Comparison of ENCODE assay signal across 21 mouse cellular contexts in genomic region chr4:97817741-97818140, GRCm38 (mm10). TPM values are rescaled to one million over a fixed set of nuclear protein-coding genes. Genes with fewer than 3 reads are reported as not detected.
DNase-seq lines count a peak whose midpoint lies in the region; ATAC-seq and TF ChIP-seq lines count a peak whose summit lies in the region.
"Had no signal": no experiment of that assay in that cellular context is flagged by ENCODE, and none has a peak within 500 bp of the region (broad histone marks: within the 10 kb centered on the region; RNA-seq: fewer than 3 reads in every experiment).

No protein-coding gene starts in this region.

- TF ChIP-seq POLR2A in heart, adult 2 months (IDR thresholded peaks at IDR 0.05; ENCODE audit: insufficient read depth, low read depth, low read length), result no peak

- no peak overlapping the region for H3K4me3 ChIP-seq in heart, adult 2 months
- no peak overlapping the region for H3K4me3 ChIP-seq in heart, embryonic 16.5 days (ENCODE audit: low read length)
- H3K4me3 ChIP-seq: embryonic facial prominence, embryonic 12.5 days; forebrain, embryonic 13.5 days; heart, embryonic 10.5 days; hindbrain, embryonic 13.5 days; intestine, embryonic 15.5 days had no signal

- H3K4me1 ChIP-seq in heart, adult 2 months (ENCODE audit: control insufficient read depth, insufficient read depth, low read length), result peaks cover 29% of the 10 kb centered on the region
- peaks cover 50% of the 10 kb centered on the region for H3K4me1 ChIP-seq in heart, embryonic 16.5 days (ENCODE audit: control insufficient read depth, insufficient read depth, low read length)
- H3K4me1 ChIP-seq: intestine, embryonic 15.5 days had no signal

- intact Hi-C loops in heart, adult 2 months (cut with DNase I), result loop anchor here (5.0 kb wide), 1 partner anchor 40 kb away; the partner anchor contains the start of gene E130114P18Rik
- intact Hi-C loops in heart, postnatal 10 days (cut with DNase I), result no loop called here

- no peak for TF ChIP-seq CTCF in heart, adult 2 months (IDR thresholded peaks at IDR 0.05)
- no peak for TF ChIP-seq CTCF in Patski (IDR thresholded peaks at IDR 0.05)

- CTCF ChIA-PET in Patski (lab: Charles Lee), result no interaction called here

- peaks cover 4% of the 10 kb centered on the region; the same call in 1 of the 2 replicates for H3K79me2 ChIP-seq in heart, adult 2 months (replicated peaks; ENCODE audit: control insufficient read depth, insufficient read depth, low read length)

- no peak overlapping the region for H3K9ac ChIP-seq in heart, adult 2 months (ENCODE audit: low read depth, low read length)
- no peak overlapping the region; the same call in 1 of the 2 replicates for H3K9ac ChIP-seq in heart, embryonic 16.5 days (ENCODE audit: low read length)
- H3K9ac ChIP-seq: embryonic facial prominence, embryonic 12.5 days; forebrain, embryonic 13.5 days; hindbrain, embryonic 13.5 days; intestine, embryonic 15.5 days had no signal

- ATAC-seq in heart, embryonic 16.5 days (replicated peaks; ENCODE audit: extremely low read depth, insufficient read depth, low FRiP score), result no peak
- ATAC-seq in Patski, result peak; percentile 39
- ATAC-seq: forebrain, embryonic 13.5 days; hindbrain, postnatal 0 days; intestine, embryonic 15.5 days had no signal

- 39% methylated on average over 1 of the region's 1 CpGs for WGBS in heart, adult 2 months
- 67% methylated on average over 1 of the region's 1 CpGs for WGBS in heart, embryonic 16.5 days

- no peak for DNase-seq in heart, adult 2 months
- DNase-seq in heart, adult 9 months (ENCODE audit: low spot score in 2 of 2), result no peak
- no peak for DNase-seq in heart, postnatal 10 days
- DNase-seq in Muller cell, postnatal 12 days (ENCODE audit: inconsistent ontology term), result peak; percentile 95
- DNase-seq in Patski (ENCODE audit: low read depth, low spot score), result peak; percentile 19
- no peak for DNase-seq in thymus, adult 18-20 months
- DNase-seq: adrenal gland, postnatal 10 days; cerebellum, adult 11-12 months; cerebellum, adult 9-10 months; cerebellum, postnatal 25 days; gastrocnemius, postnatal 14 days; kidney, adult 18-20 months had no signal

- H3K9me3 ChIP-seq in heart, embryonic 16.5 days (replicated peaks; ENCODE audit: control insufficient read depth, low read length), result no peaks in the 10 kb centered on the region
- H3K9me3 ChIP-seq: embryonic facial prominence, embryonic 12.5 days; forebrain, embryonic 13.5 days; heart, embryonic 10.5 days; hindbrain, embryonic 13.5 days; intestine, embryonic 15.5 days had no signal

- in situ Hi-C loops in Patski (cut with MboI; ENCODE audit: low pct_unique_long_range_greater_than_20kb), result no loop called here

- peaks cover 58% of the 10 kb centered on the region for H3K36me3 ChIP-seq in heart, adult 2 months (ENCODE audit: control insufficient read depth, insufficient read depth, low read length)
- H3K36me3 ChIP-seq in heart, embryonic 16.5 days (ENCODE audit: control insufficient read depth, insufficient read depth), result no peaks in the 10 kb centered on the region
- H3K36me3 ChIP-seq: embryonic facial prominence, embryonic 12.5 days; heart, embryonic 10.5 days; hindbrain, embryonic 13.5 days; intestine, embryonic 15.5 days had no signal

- peak overlapping the region; percentile 59 for H3K27ac ChIP-seq in heart, adult 2 months
- H3K27ac ChIP-seq in heart, embryonic 16.5 days (ENCODE audit: low read length), result peak overlapping the region; percentile 85
- H3K27ac ChIP-seq: embryonic facial prominence, embryonic 12.5 days; heart, embryonic 10.5 days; hindbrain, embryonic 13.5 days; hindbrain, postnatal 0 days; intestine, embryonic 15.5 days had no signal

- POLR2A ChIA-PET in Patski (lab: Charles Lee), result interaction anchor here (0.7 kb wide), 1 partner anchor 10 kb away, joined by 3 read pairs; no protein-coding TSS in a partner anchor

- TF ChIP-seq EP300 in heart, adult 2 months (IDR thresholded peaks at IDR 0.05; ENCODE audit: insufficient read depth, low read depth, low read length), result no peak

- H3K4me2 ChIP-seq in heart, embryonic 16.5 days (ENCODE audit: low read depth, low read length), result no peak overlapping the region
- H3K4me2 ChIP-seq: embryonic facial prominence, embryonic 12.5 days; forebrain, embryonic 13.5 days; hindbrain, embryonic 13.5 days; intestine, embryonic 15.5 days had no signal

- no peaks in the 10 kb centered on the region for H3K27me3 ChIP-seq in heart, adult 2 months (ENCODE audit: control insufficient read depth, insufficient read depth, low read length)
- no peaks in the 10 kb centered on the region for H3K27me3 ChIP-seq in heart, embryonic 16.5 days (ENCODE audit: control insufficient read depth, insufficient read depth, low read length)
- no peaks in the 10 kb centered on the region for H3K27me3 ChIP-seq in Patski
- H3K27me3 ChIP-seq: embryonic facial prominence, embryonic 12.5 days; forebrain, embryonic 13.5 days; hindbrain, embryonic 13.5 days; intestine, embryonic 15.5 days had no signal

RNA-seq across cellular contexts. Expression of gene E130114P18Rik, which starts 39.9 kb away (rescaled TPM):
- not detected for total RNA-seq in heart, adult 2 months (2021)
- polyA plus RNA-seq in heart, adult 2 months (2012; rRNA removed), result 0.15 TPM in 1 of 2 replicates, not detected in the other
- 0.47 and 0.75 TPM in 2 replicates for polyA plus RNA-seq in heart, embryonic 16.5 days (2015; fragmentation: Nextera tagmentation; extraction: Ambion mirVana)
- under 1 TPM; 0.34 to 0.47 TPM for total RNA-seq in heart, postnatal 10 days (2021)
- 0.09 TPM for polyA plus RNA-seq in Patski (2021)
- total RNA-seq: ES-E14; hematopoietic stem cell, adult 5-6 weeks had no signal

RNA-seq across cellular contexts. Expression of gene Nfia, which starts 45.2 kb away (rescaled TPM):
- 100 to 1,000 TPM; 126 to 128 TPM for total RNA-seq in heart, adult 2 months (2021)
- polyA plus RNA-seq in heart, adult 2 months (2012; rRNA removed), result 70.3 and 75.6 TPM in 2 replicates
- 37.3 and 42.0 TPM in 2 replicates for polyA plus RNA-seq in heart, embryonic 16.5 days (2015; fragmentation: Nextera tagmentation; extraction: Ambion mirVana)
- total RNA-seq in heart, postnatal 10 days (2021), result 100 to 1,000 TPM; 196 to 199 TPM
- polyA plus RNA-seq in Patski (2021), result 40.5 TPM

Comparison
In these comparisons a context has a peak if more than half of its experiments do, and no peak if none do; other contexts are left out.
1. DNase-seq: peak in Muller cell, postnatal 12 days (single experiment) and Patski (single experiment); none in heart, adult 2 months (0 of 2), heart, adult 9 months (0 of 2), heart, postnatal 10 days (0 of 2) and thymus, adult 18-20 months (0 of 2).